Mouse (Mus musculus): ENCODE measurements around the gene Tbc1d10a.

DNA sequence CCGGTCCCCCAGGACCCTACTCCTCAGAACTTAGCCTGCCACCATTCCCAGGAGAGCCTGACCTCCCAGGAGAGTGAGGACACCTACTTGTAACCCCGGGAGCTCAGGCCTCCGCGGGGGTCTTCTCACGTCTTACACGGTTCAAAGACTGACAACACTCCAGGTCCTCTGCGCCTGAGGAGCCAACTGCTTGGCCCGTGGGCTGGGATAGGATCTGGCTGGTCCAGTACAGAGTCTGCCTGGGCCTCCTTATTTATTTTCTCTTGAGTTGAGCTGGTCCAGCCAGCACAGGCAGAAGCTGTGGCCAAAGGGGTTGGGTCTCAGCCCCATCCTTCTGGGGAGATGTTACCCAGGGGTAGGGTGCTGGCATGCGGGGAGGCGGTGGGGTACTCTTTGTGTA is 28.5 kb downstream of the Tbc1d10a start:
- TF ChIP-seq CTCF (IDR thresholded peaks at IDR 0.05; ENCODE audit: low read depth, low read length) (no peak), POLR2A (IDR thresholded peaks at IDR 0.05; ENCODE audit: borderline replicate concordance, low read depth, low read length) (no peak)

Measured in bone marrow macrophage, adult 2 months (primary cell).